Mouse (Mus musculus) liver, postnatal 0 days (tissue): ENCODE data around the gene Slc25a22.

ENCODE experiments used
- CTCF ChIP-seq: sonication (generic); IDR thresholded peaks from 2 replicates; pipeline ENCODE4 v1.5.1; 2016; ENCODE audit warnings: antibody characterized with exemption, low read depth
- EP300 ChIP-seq: IDR thresholded peaks from 2 replicates; pipeline ENCODE4 v1.6.1; 2016; ENCODE audit warnings: antibody characterized with exemption, low read depth, mild to moderate bottlenecking

- no peak for TF ChIP-seq CTCF
- no peak for TF ChIP-seq EP300
Observed at GRCm38 (mm10) chr7:141451928-141452327, 14.2 kb upstream of the Slc25a22 start.
